Mouse (Mus musculus) yolk sac, embryonic 10.5 days (tissue): ENCODE results near the gene Cyp2c23.

Experiments
- DNase-seq: peaks from one replicate; pipeline ENCODE4 v3.0.0-alpha.2; 2017; ENCODE audit warnings: low spot score

The Cyp2c23 gene

DNA sequence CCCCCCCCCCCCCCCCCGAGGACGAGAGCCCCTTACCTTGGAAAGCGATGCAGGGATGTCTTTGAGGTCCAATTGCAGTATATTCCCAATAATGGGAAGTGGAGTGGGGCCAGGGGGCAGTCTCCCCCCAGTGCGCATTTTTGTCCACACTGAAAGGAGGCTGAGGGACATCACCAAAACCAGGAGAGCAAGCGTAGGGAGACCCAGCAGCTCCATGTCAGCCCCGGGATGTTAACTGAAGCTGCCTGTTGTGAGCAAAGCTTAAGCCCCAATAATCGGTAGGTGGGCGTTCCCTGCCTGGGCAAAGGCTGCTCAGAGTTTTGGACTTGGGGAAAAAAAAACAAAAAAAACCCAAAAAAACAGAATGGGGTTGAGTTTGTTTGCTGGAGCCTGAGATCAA lies at the start of gene Cyp2c23:
TSS of gene Cyp2c23 (minus strand) at position 237 of the 400 bp plus-strand sequence.
- no peak for DNase-seq

- DNase-seq, result no peak
These were observed 48.0 kb upstream of the Cyp2c23 start for GRCm38 (mm10) chr19:44077024-44077423.

DNA sequence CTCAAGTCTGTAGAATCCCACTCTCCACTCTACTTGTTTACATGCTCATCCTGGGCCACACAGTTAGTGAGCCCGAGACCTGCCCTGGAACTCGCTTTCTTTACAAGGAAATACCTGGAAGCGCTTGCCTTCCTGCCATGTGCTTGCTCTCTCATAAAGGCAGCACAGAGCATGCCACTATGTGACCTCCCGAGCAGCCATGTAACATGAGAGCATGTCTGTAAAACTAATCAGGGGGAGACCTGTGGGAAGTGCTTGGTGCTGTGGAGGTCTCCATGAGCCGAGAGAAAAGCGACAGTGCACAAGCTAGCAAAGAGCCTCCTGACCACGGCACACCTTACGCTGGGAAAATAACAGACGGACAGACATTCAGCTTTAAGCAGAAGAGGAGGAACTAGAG lies 47.4 kb upstream of the Cyp2c23 start:
- no peak for DNase-seq

- no peak for DNase-seq
These were observed 46.0 kb upstream of the Cyp2c23 start for GRCm38 (mm10) chr19:44074986-44075385.

GRCm38 (mm10) chr19:44071166-44071565 lies 42.2 kb upstream of the Cyp2c23 start:
- no peak for DNase-seq

DNA sequence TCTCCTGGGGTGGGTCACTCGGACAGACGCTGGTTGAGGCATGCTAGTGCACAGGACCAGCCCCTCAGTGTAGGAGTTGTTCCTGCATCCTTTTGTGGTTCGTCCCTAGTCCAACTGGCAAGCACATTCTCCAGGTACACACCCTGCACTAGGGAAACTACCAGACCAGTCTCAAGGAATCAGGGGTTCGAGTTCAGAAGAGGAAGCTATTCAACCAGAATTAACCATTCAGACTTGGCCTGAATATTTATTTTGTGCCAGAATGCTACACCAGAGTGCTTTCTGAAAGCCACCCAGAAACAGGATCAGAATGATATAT lies 40.9 kb upstream of the Cyp2c23 start:
- no peak for DNase-seq

GRCm38 (mm10) chr19:44069121-44069913 lies 40.3 kb upstream of the Cyp2c23 start, which contains the start of gene Erlin1:
Gene Erlin1, minus strand, starts transcription at chr19:44069785.
- peak; percentile 88 for DNase-seq

GRCm38 (mm10) chr19:44068232-44068631 lies 39.2 kb upstream of the Cyp2c23 start:
- no peak for DNase-seq

GRCm38 (mm10) chr19:44067323-44068049 lies 38.5 kb upstream of the Cyp2c23 start:
- peak; percentile 62 for DNase-seq

- peak; percentile 48 for DNase-seq
These were observed 35.7 kb upstream of the Cyp2c23 start for GRCm38 (mm10) chr19:44064734-44065133.

DNA sequence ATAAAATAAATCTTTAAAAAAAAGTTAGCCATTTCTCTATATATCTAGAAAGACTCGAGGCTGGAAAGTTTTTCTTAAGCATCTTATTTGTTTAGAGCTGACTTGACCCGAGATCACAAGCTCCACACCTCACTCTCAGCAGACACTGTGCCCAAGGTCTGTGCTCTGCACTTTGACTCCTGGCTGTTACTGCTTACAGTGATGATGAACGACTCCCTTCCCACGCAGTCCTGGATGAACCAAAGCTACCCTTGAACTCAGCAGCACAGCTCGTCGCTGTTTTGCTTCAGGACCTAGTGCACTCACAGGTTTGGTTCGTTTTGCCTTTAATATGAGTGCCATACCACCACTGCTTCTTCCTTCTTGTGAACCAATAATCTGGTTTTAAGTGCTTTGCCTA lies 34.8 kb upstream of the Cyp2c23 start:
- peak; percentile 64 for DNase-seq

DNA sequence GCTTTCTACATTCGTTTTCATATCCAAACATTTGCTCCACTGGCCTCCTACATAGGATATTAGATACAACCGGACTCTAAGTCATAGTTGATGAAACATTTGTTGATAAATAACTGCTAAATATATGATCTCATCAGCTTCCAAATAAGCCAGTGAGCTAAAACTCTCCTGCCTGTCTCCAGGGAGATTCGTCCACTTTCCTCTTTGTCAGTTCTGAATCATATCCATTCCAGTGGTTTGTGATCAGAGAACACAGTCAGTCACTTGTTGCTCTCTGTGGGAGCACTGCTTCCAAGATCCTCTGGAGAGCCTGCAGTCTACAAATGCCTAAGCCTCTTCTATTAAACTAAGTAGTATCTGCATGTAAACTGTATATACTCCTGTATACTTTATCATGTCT lies 31.2 kb upstream of the Cyp2c23 start:
- DNase-seq, result no peak

GRCm38 (mm10) chr19:44055173-44055826 lies 26.3 kb upstream of the Cyp2c23 start:
- DNase-seq, result no peak

DNA sequence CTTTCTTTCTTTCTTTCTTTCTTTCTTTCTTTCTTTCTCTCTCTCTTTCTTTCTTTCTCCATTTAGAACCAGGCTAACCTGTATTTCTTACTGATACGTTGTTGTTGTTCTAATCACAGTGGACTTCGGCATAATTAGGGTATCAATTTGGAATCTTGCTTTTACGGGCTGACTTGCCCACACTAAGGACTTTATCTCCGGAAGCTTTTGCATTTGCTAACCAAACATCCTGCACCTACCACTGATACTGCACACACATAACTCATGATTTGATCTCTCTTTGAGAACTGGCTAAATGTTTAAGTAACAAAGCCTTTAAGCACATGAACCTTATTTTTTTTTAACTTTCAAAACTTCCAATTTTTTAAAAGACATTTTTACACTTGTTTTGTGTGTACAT lies 21.4 kb upstream of the Cyp2c23 start:
- DNase-seq, result no peak

GRCm38 (mm10) chr19:44049282-44049681 lies 20.3 kb upstream of the Cyp2c23 start:
- DNase-seq, result no peak

GRCm38 (mm10) chr19:44045847-44046246 lies 16.8 kb upstream of the Cyp2c23 start:
- no peak for DNase-seq

GRCm38 (mm10) chr19:44042121-44042520 lies 13.1 kb upstream of the Cyp2c23 start:
- DNase-seq, result no peak

DNA sequence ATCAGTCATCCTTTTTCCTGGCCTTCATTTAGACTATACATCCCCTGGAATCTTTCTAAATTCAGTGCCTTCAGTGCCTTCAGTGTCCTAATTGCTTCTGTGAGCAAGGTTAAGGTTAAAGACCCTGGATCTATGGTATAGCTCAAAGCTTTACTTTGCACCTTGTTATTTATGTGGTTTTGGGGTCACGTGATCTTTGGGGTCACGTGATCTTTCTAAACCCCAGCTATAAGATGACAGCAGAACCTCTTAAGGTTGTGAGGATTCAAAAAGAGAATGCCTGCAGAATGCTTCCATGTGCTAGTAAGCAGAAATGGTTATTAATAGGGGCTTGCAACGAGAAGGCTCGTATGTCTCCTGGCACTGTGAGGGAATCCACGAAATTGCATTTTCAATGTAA lies 4.4 kb upstream of the Cyp2c23 start:
- DNase-seq, result no peak

DNA sequence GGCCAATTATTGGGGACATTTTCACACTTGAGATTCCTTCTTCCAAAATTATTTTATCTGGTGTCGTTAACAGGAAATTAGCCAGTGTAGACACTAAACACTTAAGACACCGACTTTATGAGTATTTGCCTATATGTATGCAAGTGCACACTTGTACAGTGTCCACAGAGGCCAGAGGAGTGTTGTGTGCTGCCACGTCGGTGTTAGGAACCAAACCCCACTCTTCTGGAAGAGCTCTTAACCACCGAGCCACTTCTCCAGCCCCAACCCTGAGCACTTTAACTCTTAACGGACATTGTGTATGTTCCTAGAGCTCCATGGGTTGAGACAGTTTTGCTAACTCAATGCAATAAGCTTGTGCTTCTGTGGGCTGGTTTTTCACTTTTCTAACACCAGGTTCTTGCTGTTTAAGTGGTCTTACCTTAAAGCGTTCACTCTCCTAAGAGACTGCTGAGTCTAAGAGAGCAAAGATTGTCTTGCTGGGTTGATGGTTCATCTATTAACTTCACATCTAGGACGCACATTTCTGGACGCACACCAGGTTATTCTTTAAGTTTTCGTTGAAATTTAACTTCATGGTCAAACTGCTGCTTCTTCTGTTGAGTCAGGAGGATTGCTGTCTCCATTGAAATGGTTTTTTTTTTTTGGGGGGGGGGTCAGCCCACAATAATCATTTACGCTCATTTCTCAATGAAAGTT lies 3.2 kb upstream of the Cyp2c23 start:
- peak; percentile 74 for DNase-seq

DNA sequence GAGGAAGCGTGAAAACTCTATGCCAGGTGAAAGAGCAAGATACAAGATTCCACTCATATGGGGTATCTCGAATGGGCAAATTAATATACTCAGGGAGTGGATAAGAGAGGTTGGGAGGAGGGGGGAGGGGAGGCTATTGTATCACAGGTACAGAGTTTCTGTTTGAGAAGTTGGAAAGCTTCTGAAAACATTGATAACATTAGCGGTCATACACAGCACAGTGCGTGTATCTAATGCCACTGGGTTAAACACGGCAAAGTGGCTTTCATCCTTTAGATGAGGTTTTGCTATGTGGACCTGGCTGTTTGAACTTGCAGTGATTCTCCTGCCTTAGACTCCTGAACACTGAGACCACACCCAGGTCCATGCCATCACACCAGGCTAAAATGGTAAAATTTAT lies 1.0 kb upstream of the Cyp2c23 start:
- DNase-seq, result no peak

- DNase-seq, result no peak
These were observed 2.0 kb downstream of the Cyp2c23 start for GRCm38 (mm10) chr19:44026956-44027530.
